Mouse (Mus musculus): ENCODE data around the gene Amh. TPM values are rescaled to one million over a fixed set of nuclear protein-coding genes. Genes with fewer than 3 reads are reported as not detected.

The Amh gene
- polyA plus RNA-seq, 1 experiment from 2014 or later: not detected

GRCm38 (mm10) chr10:80848571-80848970 is 43.5 kb downstream of the Amh start:
- no peaks in the 10 kb centered on the region for H3K9me3 ChIP-seq (ENCODE audit: control insufficient read depth, low read length)
- H3K4me1 ChIP-seq (ENCODE audit: control insufficient read depth, insufficient read depth, low read length): peaks cover 5% of the 10 kb centered on the region
- ATAC-seq (ENCODE audit: low FRiP score) (no peak; the same call in 1 of the 2 replicates), DNase-seq (ENCODE audit: low spot score, missing footprints) (no peak)
- H3K9ac ChIP-seq (ENCODE audit: low read length): no peak overlapping the region
- no peak overlapping the region for H3K4me3 ChIP-seq (ENCODE audit: low read depth, low read length)
- no peak overlapping the region for H3K4me2 ChIP-seq
- peaks cover 20% of the 10 kb centered on the region for H3K27me3 ChIP-seq (ENCODE audit: control insufficient read depth, insufficient read depth, low read length)
- no peak overlapping the region for H3K27ac ChIP-seq (ENCODE audit: low read depth, low read length)
- peaks cover 7% of the 10 kb centered on the region for H3K36me3 ChIP-seq (ENCODE audit: control insufficient read depth, insufficient read depth, low read length)
- WGBS: 12% methylated on average over 10 of the region's 10 CpGs

- peak; percentile 81 for ATAC-seq (ENCODE audit: low FRiP score)
- no peaks in the 10 kb centered on the region for H3K27me3 ChIP-seq (ENCODE audit: control insufficient read depth, insufficient read depth, low read length)
- H3K9ac ChIP-seq (ENCODE audit: low read length): peak within 1 kb of the TSS; percentile 86
- peak within 1 kb of the TSS; percentile 8; the same call in 1 of the 2 replicates for H3K27ac ChIP-seq (ENCODE audit: low read depth, low read length)
- H3K4me3 ChIP-seq (ENCODE audit: low read depth, low read length): peak within 1 kb of the TSS; percentile 91
- peak within 1 kb of the TSS; percentile 97 for H3K4me2 ChIP-seq
- WGBS: under 1% methylated on average over 81 of the region's 81 CpGs
- peaks cover 7% of the 10 kb centered on the region for H3K36me3 ChIP-seq (ENCODE audit: control insufficient read depth, insufficient read depth, low read length)
- peak; percentile 100 for DNase-seq (ENCODE audit: low spot score, missing footprints)
- no peaks in the 10 kb centered on the region for H3K9me3 ChIP-seq (ENCODE audit: control insufficient read depth, low read length)
- H3K4me1 ChIP-seq (ENCODE audit: control insufficient read depth, insufficient read depth, low read length): peaks cover 19% of the 10 kb centered on the region
Measured at GRCm38 (mm10) chr10:80854913-80855748, 50.1 kb downstream of the Amh start, which contains the start of the genes Lsm7 and Sppl2b. TSS of gene Lsm7 (minus strand) at chr10:80855209. TSS of gene Sppl2b (plus strand) at chr10:80855275.

GRCm38 (mm10) chr10:80855749-80856073 is 50.7 kb downstream of the Amh start:
- 25% methylated on average over 11 of the region's 11 CpGs for WGBS
- peak overlapping the region; percentile 86 for H3K9ac ChIP-seq (ENCODE audit: low read length)
- DNase-seq (ENCODE audit: low spot score, missing footprints) (peak; percentile 87), ATAC-seq (ENCODE audit: low FRiP score) (no peak)
- peaks cover 19% of the 10 kb centered on the region for H3K4me1 ChIP-seq (ENCODE audit: control insufficient read depth, insufficient read depth, low read length)
- peak overlapping the region; percentile 97 for H3K4me2 ChIP-seq
- peak overlapping the region; percentile 91 for H3K4me3 ChIP-seq (ENCODE audit: low read depth, low read length)
- H3K27me3 ChIP-seq (ENCODE audit: control insufficient read depth, insufficient read depth, low read length): no peaks in the 10 kb centered on the region
- no peaks in the 10 kb centered on the region for H3K9me3 ChIP-seq (ENCODE audit: control insufficient read depth, low read length)
- H3K36me3 ChIP-seq (ENCODE audit: control insufficient read depth, insufficient read depth, low read length): peaks cover 7% of the 10 kb centered on the region
- H3K27ac ChIP-seq (ENCODE audit: low read depth, low read length): no peak overlapping the region

GRCm38 (mm10) chr10:80856267-80856666 is 51.2 kb downstream of the Amh start:
- ATAC-seq (ENCODE audit: low FRiP score) (no peak), DNase-seq (ENCODE audit: low spot score, missing footprints) (no peak)
- 0 out of 2 replicates have a peak overlapping the region, but pooled peaks have one; percentile 11 for H3K4me2 ChIP-seq
- 68% methylated on average over 3 of the region's 3 CpGs for WGBS
- peaks cover 19% of the 10 kb centered on the region for H3K4me1 ChIP-seq (ENCODE audit: control insufficient read depth, insufficient read depth, low read length)
- no peak overlapping the region for H3K9ac ChIP-seq (ENCODE audit: low read length)
- H3K4me3 ChIP-seq (ENCODE audit: low read depth, low read length): no peak overlapping the region
- peaks cover 7% of the 10 kb centered on the region for H3K36me3 ChIP-seq (ENCODE audit: control insufficient read depth, insufficient read depth, low read length)
- H3K9me3 ChIP-seq (ENCODE audit: control insufficient read depth, low read length): no peaks in the 10 kb centered on the region
- no peak overlapping the region for H3K27ac ChIP-seq (ENCODE audit: low read depth, low read length)
- no peaks in the 10 kb centered on the region for H3K27me3 ChIP-seq (ENCODE audit: control insufficient read depth, insufficient read depth, low read length)

GRCm38 (mm10) chr10:80856908-80857307 is 51.9 kb downstream of the Amh start:
- H3K27me3 ChIP-seq (ENCODE audit: control insufficient read depth, insufficient read depth, low read length): no peaks in the 10 kb centered on the region
- no peaks in the 10 kb centered on the region for H3K9me3 ChIP-seq (ENCODE audit: control insufficient read depth, low read length)
- no peak overlapping the region for H3K9ac ChIP-seq (ENCODE audit: low read length)
- DNase-seq (ENCODE audit: low spot score, missing footprints): no peak
- H3K4me2 ChIP-seq: 0 out of 2 replicates have a peak overlapping the region, but pooled peaks have one; percentile 11
- H3K4me3 ChIP-seq (ENCODE audit: low read depth, low read length): no peak overlapping the region
- peaks cover 19% of the 10 kb centered on the region for H3K4me1 ChIP-seq (ENCODE audit: control insufficient read depth, insufficient read depth, low read length)
- H3K27ac ChIP-seq (ENCODE audit: low read depth, low read length): no peak overlapping the region
- ATAC-seq (ENCODE audit: low FRiP score): no peak
- WGBS: 87% methylated on average over 5 of the region's 5 CpGs
- peaks cover 7% of the 10 kb centered on the region for H3K36me3 ChIP-seq (ENCODE audit: control insufficient read depth, insufficient read depth, low read length)

MicroRNAs encoded within 50 kb of the gene (microRNA counts, 519-probe panel; counts per million panel counts)
- microRNA mmu-miR-1982: not detected

Small RNAs within 50 kb of the gene (microRNA-seq; reads per million reads assigned to microRNA genes)
- 4.9 reads per million, percentile 23 among the genes with 10 or more reads in this experiment for gene Mir1982

Other genes with a start within 250 kb of the Amh start
- gene Rexo1, start 243.7 kb upstream of the Amh start, polyA plus RNA-seq (2014; fragmentation: Nextera tagmentation; extraction: Ambion mirVana): 21.6 and 23.5 TPM in 2 replicates
- 3.1 and 3.2 TPM in 2 replicates for gene Klf16, start 227.9 kb upstream of the Amh start, polyA plus RNA-seq (2014; fragmentation: Nextera tagmentation; extraction: Ambion mirVana)
- 90.8 and 109 TPM in 2 replicates for gene Abhd17a, start 214.9 kb upstream of the Amh start, polyA plus RNA-seq (2014; fragmentation: Nextera tagmentation; extraction: Ambion mirVana)
- 60.2 and 62.3 TPM in 2 replicates for gene Scamp4, start 202.4 kb upstream of the Amh start, polyA plus RNA-seq (2014; fragmentation: Nextera tagmentation; extraction: Ambion mirVana)
- 5.4 and 6.9 TPM in 2 replicates for gene Adat3, start 202.4 kb upstream of the Amh start, polyA plus RNA-seq (2014; fragmentation: Nextera tagmentation; extraction: Ambion mirVana)
- gene Gm49322, start 199.2 kb upstream of the Amh start, polyA plus RNA-seq (2014; fragmentation: Nextera tagmentation; extraction: Ambion mirVana): 1.9 and 2.2 TPM in 2 replicates
- gene Csnk1g2, start 182.4 kb upstream of the Amh start, polyA plus RNA-seq (2014; fragmentation: Nextera tagmentation; extraction: Ambion mirVana): 73.6 and 86.9 TPM in 2 replicates
- gene Btbd2, start 148.2 kb upstream of the Amh start, polyA plus RNA-seq (2014; fragmentation: Nextera tagmentation; extraction: Ambion mirVana): 43.8 and 51.7 TPM in 2 replicates
- 42.0 and 49.4 TPM in 2 replicates for gene Mknk2, start 127.1 kb upstream of the Amh start, polyA plus RNA-seq (2014; fragmentation: Nextera tagmentation; extraction: Ambion mirVana)
- gene Mob3a, start 103.3 kb upstream of the Amh start, polyA plus RNA-seq (2014; fragmentation: Nextera tagmentation; extraction: Ambion mirVana): 50.2 and 52.7 TPM in 2 replicates
- 6.7 and 6.9 TPM in 2 replicates for gene Izumo4, start 103.1 kb upstream of the Amh start, polyA plus RNA-seq (2014; fragmentation: Nextera tagmentation; extraction: Ambion mirVana)
- 63.2 and 68.4 TPM in 2 replicates for gene Ap3d1, start 63.0 kb upstream of the Amh start, polyA plus RNA-seq (2014; fragmentation: Nextera tagmentation; extraction: Ambion mirVana)
- 15.4 and 18.8 TPM in 2 replicates for gene Dot1l, start 50.0 kb upstream of the Amh start, polyA plus RNA-seq (2014; fragmentation: Nextera tagmentation; extraction: Ambion mirVana)
- gene Sf3a2, start 7.0 kb upstream of the Amh start, polyA plus RNA-seq (2014; fragmentation: Nextera tagmentation; extraction: Ambion mirVana): 92.2 and 104 TPM in 2 replicates
- 138 and 151 TPM in 2 replicates for gene Plekhj1, start 6.6 kb upstream of the Amh start, polyA plus RNA-seq (2014; fragmentation: Nextera tagmentation; extraction: Ambion mirVana)
- 0.38 and 0.80 TPM in 2 replicates for gene Jsrp1, start 8.3 kb downstream of the Amh start, polyA plus RNA-seq (2014; fragmentation: Nextera tagmentation; extraction: Ambion mirVana)
- gene Oaz1, start 21.4 kb downstream of the Amh start, polyA plus RNA-seq (2014; fragmentation: Nextera tagmentation; extraction: Ambion mirVana): 1,723 and 1,824 TPM in 2 replicates
- gene Lingo3, start 38.8 kb downstream of the Amh start, polyA plus RNA-seq (2014; fragmentation: Nextera tagmentation; extraction: Ambion mirVana): 0.23 and 0.55 TPM in 2 replicates
- gene Lsm7, start 50.0 kb downstream of the Amh start, polyA plus RNA-seq (2014; fragmentation: Nextera tagmentation; extraction: Ambion mirVana): 248 and 290 TPM in 2 replicates
- gene Sppl2b, start 50.0 kb downstream of the Amh start, polyA plus RNA-seq (2014; fragmentation: Nextera tagmentation; extraction: Ambion mirVana): 19.7 and 24.0 TPM in 2 replicates
- gene Tmprss9, start 66.6 kb downstream of the Amh start, polyA plus RNA-seq (2014; fragmentation: Nextera tagmentation; extraction: Ambion mirVana): not detected in 2 replicates
- gene Timm13, start 95.7 kb downstream of the Amh start, polyA plus RNA-seq (2014; fragmentation: Nextera tagmentation; extraction: Ambion mirVana): 321 and 347 TPM in 2 replicates
- 19.4 and 19.7 TPM in 2 replicates for gene Lmnb2, start 113.0 kb downstream of the Amh start, polyA plus RNA-seq (2014; fragmentation: Nextera tagmentation; extraction: Ambion mirVana)
- gene Gadd45b, start 124.8 kb downstream of the Amh start, polyA plus RNA-seq (2014; fragmentation: Nextera tagmentation; extraction: Ambion mirVana): 10.1 and 11.3 TPM in 2 replicates
- gene Gng7, start 209.7 kb downstream of the Amh start, polyA plus RNA-seq (2014; fragmentation: Nextera tagmentation; extraction: Ambion mirVana): 6.6 and 7.0 TPM in 2 replicates
- gene Diras1, start 220.4 kb downstream of the Amh start, polyA plus RNA-seq (2014; fragmentation: Nextera tagmentation; extraction: Ambion mirVana): 3.1 and 3.3 TPM in 2 replicates
- gene Slc39a3, start 232.2 kb downstream of the Amh start, polyA plus RNA-seq (2014; fragmentation: Nextera tagmentation; extraction: Ambion mirVana): 9.1 and 10.1 TPM in 2 replicates

Measured in midbrain, embryonic 11.5 days (tissue).